Mouse (Mus musculus) frontal cortex, adult 2 months (tissue): ENCODE measurements around the gene Sgcg. TPM values are rescaled to one million over a fixed set of nuclear protein-coding genes. Genes with fewer than 3 reads are reported as not detected.

Experiments
- polyA plus RNA-seq: library from polyadenylated mRNA; depleted of rRNA; stranded (reverse); fragments of >200 nt; gene quantifications from 2 replicates; pipeline ENCODE4 v1.2.3, GENCODE M21; 2012; rRNA removed

Sgcg gene
- polyA plus RNA-seq, 1 experiment = 1.4 TPM

Other genes with a start within 250 kb of the Sgcg start
- 49.1 and 54.9 TPM in 2 replicates for gene Tnfrsf19, start 212.0 kb downstream of the Sgcg start, polyA plus RNA-seq
- gene Sacs, start 120.0 kb downstream of the Sgcg start, polyA plus RNA-seq = 11.0 and 11.9 TPM in 2 replicates
- gene Arl11, start 51.3 kb upstream of the Sgcg start, polyA plus RNA-seq = 0.92 and 1.2 TPM in 2 replicates
- 4.0 TPM in 2 replicates for gene Ebpl, start 101.9 kb upstream of the Sgcg start, polyA plus RNA-seq
- gene Kpna3, start 181.4 kb upstream of the Sgcg start, polyA plus RNA-seq = 39.0 and 45.4 TPM in 2 replicates